Mouse (Mus musculus) bone marrow, adult 2 months (tissue): Measurements from ENCODE around the gene Pfdn2.

Experiments used
- CTCF ChIP-seq: fragments of 200-500 bp; IDR thresholded peaks from 2 replicates; pipeline ENCODE4 v1.5.1; 2011; ENCODE audit warnings: low read length, control low read depth; ENCODE audit not compliant: control insufficient read depth, insufficient read depth
- POLR2A ChIP-seq: fragments of 200-500 bp; IDR thresholded peaks from 2 replicates; pipeline ENCODE4 v1.6.1; 2011; ENCODE audit warnings: low read depth, mild to moderate bottlenecking, control low read depth, low read length, borderline replicate concordance; ENCODE audit not compliant: control insufficient read depth

GRCm38 (mm10) chr1:171378298-171378697 lies 32.8 kb downstream of the Pfdn2 start:
- TF ChIP-seq CTCF (no peak), POLR2A (no peak)
